Mouse (Mus musculus) forebrain, embryonic 10.5 days (tissue): ENCODE data around the gene Ttc9. TPM values are rescaled to one million over a fixed set of nuclear protein-coding genes. Genes with fewer than 3 reads are reported as not detected.

Experiments used
- DNase-seq: peaks from one replicate; pipeline ENCODE4 v3.0.0-alpha.2; 2017; ENCODE audit warnings: low spot score; ENCODE audit errors: extremely low spot score
- H3K27ac ChIP-seq: fragments of 300-500 bp; sonication (generic); 2 replicates; pipeline ENCODE4 v1.5.1; 2016; ENCODE audit warnings: mild to moderate bottlenecking
- H3K27me3 ChIP-seq: fragments of 300-500 bp; sonication (generic); 2 replicates; pipeline ENCODE4 v1.6.1; 2016; ENCODE audit warnings: mild to moderate bottlenecking; ENCODE audit not compliant: poor library complexity, severe bottlenecking
- H3K36me3 ChIP-seq: fragments of 300-500 bp; sonication (generic); replicated peaks from 2 replicates; pipeline ENCODE4 v1.6.1; 2016; ENCODE audit warnings: mild to moderate bottlenecking, moderate library complexity
- H3K4me1 ChIP-seq: fragments of 300-500 bp; sonication (generic); 2 replicates; pipeline ENCODE4 v1.6.1; 2016
- H3K4me3 ChIP-seq: fragments of 300-500 bp; sonication (generic); 2 replicates; pipeline ENCODE4 v1.5.1; 2016; ENCODE audit warnings: mild to moderate bottlenecking, moderate library complexity
- H3K9me3 ChIP-seq: fragments of 300-500 bp; sonication (generic); 2 replicates; pipeline ENCODE4 v1.6.1; 2016; ENCODE audit warnings: mild to moderate bottlenecking, moderate library complexity
- WGBS: fragments of 180-500 bp; shearing (Covaris S2); methylation state at CpG from one replicate; pipeline ENCODE4 v1.1.7; 2016; 5-methylcytosine and 5-hydroxymethylcytosine counted together
- polyA plus RNA-seq: library from polyadenylated mRNA; unstranded; fragments of >200 nt; fragmentation: Nextera tagmentation; extraction: Ambion mirVana; gene quantifications from 2 replicates; pipeline ENCODE4 v1.2.1, GENCODE M21; 2016

Gene Ttc9
- polyA plus RNA-seq, 1 experiment from 2014 or later, result 3.5 TPM

DNA sequence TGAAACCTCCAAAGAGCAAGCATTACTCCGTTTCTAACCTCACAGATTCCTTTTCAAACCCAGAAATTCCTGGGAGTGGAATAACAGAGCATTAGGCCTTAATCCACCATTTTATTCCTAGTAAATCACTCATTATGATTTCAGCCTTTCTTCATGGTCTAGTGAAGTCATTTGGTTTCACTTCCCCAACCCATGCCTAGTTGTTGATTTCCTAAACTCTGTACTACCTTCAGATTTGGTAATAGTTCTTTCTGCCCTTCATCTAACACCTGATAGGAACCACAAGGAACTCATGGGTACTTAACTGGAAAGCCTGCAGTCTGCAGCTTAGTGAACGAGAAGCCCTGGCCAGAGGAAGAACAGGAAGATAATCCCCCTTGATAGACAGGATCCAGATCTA is 44.5 kb downstream of the Ttc9 start:
- Histone ChIP-seq H3K4me3 (no peak overlapping the region), H3K4me1 (peaks cover 27% of the 10 kb centered on the region), H3K9me3 (no peaks in the 10 kb centered on the region), H3K27me3 (no peaks in the 10 kb centered on the region), H3K27ac (no peak overlapping the region), H3K36me3 (no peaks in the 10 kb centered on the region)
- WGBS, result 28% methylated on average over 2 of the region's 2 CpGs
- no peak for DNase-seq

DNA sequence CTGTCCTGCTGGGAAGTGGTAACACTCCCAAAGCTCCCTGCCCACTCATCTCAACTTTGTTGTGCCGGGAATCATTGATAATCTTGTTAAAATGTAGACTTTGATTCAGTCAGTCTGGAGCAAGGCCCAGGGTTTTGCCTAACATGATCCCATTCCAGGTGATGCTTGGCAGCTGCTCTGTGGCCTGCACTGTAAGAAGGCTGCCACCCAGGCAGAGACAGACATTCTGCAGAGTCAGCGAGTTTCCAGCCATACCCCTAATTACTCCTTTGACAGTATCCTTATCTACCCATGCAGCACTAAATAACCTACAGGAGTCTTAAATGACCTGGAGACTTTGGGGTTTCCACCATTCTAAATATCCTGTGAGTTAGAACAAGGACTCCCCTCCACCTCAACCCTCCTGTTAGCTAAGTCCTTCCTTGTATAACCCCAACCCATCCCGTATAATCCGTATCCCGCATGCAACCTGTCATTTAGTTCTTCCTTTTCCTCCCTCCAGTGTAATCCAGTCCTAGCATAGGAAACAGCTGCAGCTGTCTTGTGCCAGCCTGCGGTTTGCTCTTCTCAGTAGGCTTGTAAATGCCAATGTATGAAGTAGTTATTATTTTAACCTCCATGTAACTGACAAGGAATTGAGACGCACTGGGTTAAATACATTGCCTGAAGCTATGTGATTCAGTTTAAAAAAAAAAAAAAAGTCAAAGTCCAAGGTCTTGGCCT is 48.9 kb downstream of the Ttc9 start:
- Histone ChIP-seq H3K4me1 (peaks cover 41% of the 10 kb centered on the region), H3K36me3 (no peaks in the 10 kb centered on the region), H3K27me3 (peaks cover 24% of the 10 kb centered on the region), H3K9me3 (no peaks in the 10 kb centered on the region), H3K27ac (no peak overlapping the region), H3K4me3 (no peak overlapping the region)
- no peak for DNase-seq
- WGBS, result 75% methylated on average over 7 of the region's 7 CpGs

DNA sequence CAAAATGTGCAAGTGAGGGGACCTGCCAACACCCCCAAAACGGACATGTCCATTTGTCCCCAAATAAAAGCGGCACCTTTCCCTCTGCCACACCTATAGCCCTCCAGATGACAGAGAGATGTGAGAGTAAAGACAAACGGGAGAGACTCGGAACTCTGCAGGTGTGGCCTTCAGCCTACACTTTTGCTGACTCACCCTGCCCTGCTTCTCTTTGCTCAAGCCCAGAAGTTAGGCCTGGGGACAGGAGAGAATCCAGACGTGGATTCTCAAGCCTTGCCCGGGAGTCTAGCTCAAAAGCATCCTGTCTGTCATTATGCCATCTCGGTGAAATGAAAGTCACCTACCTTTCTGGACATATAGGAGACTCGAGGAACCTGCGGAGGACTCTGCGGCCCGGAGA is 52.3 kb downstream of the Ttc9 start:
- Histone ChIP-seq H3K9me3 (no peaks in the 10 kb centered on the region), H3K36me3 (no peaks in the 10 kb centered on the region), H3K4me3 (no peak overlapping the region), H3K4me1 (peaks cover 51% of the 10 kb centered on the region), H3K27ac (no peak overlapping the region), H3K27me3 (peaks cover 47% of the 10 kb centered on the region)
- 77% methylated on average over 11 of the region's 11 CpGs for WGBS
- no peak for DNase-seq

DNA sequence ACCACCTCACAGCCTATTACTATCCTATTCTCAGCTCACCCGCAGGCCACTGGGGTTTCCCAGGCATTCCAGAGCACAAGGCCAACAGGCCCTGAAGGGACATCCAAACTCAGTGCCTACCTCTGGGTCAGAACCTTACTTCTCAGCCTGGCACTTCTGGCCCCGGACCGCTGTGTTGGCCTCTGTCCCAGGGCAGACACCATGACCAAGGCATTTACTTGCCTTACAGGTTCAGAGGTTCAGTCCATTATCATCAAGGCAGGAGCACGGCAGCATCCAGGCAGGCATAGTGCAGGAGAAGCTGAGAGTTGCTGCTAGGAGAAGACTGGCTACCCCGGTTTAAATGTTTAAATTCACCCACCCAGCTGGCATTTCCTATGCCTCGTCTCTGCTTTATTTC is 53.0 kb downstream of the Ttc9 start:
- Histone ChIP-seq H3K9me3 (no peaks in the 10 kb centered on the region), H3K4me1 (peaks cover 58% of the 10 kb centered on the region), H3K4me3 (no peak overlapping the region), H3K27ac (0 out of 2 replicates have a peak overlapping the region, but pooled peaks have one; percentile 20), H3K36me3 (no peaks in the 10 kb centered on the region), H3K27me3 (peaks cover 50% of the 10 kb centered on the region)
- DNase-seq, result no peak
- 85% methylated on average over 6 of the region's 6 CpGs for WGBS

DNA sequence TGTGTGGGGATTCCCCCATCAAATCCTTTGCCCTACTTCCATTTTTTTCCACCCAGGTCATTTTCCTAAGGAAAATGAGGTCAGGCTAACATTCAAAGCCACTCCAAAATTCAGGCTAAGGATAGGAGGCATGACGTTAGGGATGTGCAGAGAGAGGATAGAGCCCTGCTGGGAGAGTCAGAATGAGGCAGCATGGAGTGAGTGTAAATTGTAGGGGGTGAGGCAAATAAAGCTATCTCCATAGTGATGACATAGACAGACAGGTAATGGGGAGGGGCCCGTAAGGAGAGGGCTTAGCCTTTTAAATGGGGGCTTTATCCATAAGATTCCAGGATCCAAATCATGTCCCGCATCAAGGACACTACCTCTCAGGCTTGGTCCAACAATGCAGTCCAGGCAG is 54.9 kb downstream of the Ttc9 start:
- DNase-seq, result no peak
- Histone ChIP-seq H3K4me1 (peaks cover 69% of the 10 kb centered on the region), H3K36me3 (no peaks in the 10 kb centered on the region), H3K27ac (peak overlapping the region; percentile 51), H3K27me3 (peaks cover 50% of the 10 kb centered on the region), H3K4me3 (peak overlapping the region; percentile 18; the same call in 1 of the 2 replicates), H3K9me3 (no peaks in the 10 kb centered on the region)
- WGBS, result 24% methylated on average over 3 of the region's 3 CpGs

DNA sequence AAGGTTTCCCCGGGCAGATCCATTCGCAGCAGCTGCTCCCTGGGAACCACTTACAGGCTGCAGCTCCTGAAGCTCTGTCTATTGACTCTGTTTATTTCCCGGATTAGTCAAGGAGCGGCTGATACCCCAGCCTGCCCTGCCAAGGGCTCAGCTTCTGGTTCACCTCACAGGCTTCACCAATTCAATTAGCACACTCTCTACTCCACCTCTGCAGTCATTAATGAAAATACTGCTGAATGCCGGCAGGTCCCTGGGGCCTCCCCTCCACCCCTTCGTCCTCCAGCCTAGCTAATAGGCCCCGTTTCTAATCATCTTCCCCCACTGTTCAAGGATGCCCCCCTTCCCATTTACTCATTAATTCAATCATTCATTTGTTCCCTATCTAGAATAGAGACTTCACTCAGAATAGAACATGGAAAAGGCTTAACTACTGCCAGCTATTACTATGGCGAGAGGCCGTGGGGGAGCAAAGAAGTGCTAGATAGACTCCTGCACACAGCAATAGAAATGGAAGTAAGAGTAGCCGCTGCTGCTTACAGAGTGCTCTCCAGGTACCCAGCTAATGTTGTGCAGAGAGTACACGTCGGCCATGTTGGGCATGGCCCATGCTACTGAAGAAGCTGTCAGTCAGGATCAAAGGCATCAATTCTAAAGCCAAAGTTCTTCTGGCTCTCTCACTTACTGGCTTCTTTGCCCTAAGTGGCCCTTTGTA is 55.5 kb downstream of the Ttc9 start:
- H3K27ac ChIP-seq, result peak overlapping the region; percentile 58

DNA sequence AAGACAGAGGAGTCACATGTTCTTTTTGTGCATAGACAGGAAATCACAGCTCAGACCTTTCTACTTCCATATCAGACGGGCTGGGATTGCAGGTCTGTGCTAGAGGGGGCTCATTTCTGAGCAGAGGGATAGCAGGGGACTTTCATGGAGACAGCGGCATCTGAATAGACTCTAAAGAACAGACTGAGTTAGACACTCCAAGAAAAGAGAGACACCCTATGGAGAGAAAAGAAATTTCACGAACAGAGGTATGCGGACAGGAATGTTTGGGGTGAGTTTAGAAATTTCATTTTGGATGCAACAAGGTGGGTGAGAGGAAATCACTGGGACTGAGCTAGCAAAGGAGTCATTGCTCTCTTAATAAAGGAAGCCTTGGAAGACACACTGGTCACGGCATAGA is 56.8 kb downstream of the Ttc9 start:
- 90% methylated on average over 5 of the region's 5 CpGs for WGBS
- DNase-seq, result no peak
- peaks cover 42% of the 10 kb centered on the region for H3K27me3 ChIP-seq

More for the DNA sequence above, 55.5 kb downstream of the Ttc9 start:
- no peaks in the 10 kb centered on the region for H3K9me3 ChIP-seq
- H3K4me3 ChIP-seq, result peak overlapping the region; percentile 18; the same call in 1 of the 2 replicates
- H3K36me3 ChIP-seq, result no peaks in the 10 kb centered on the region
- peaks cover 73% of the 10 kb centered on the region for H3K4me1 ChIP-seq
- peak; percentile 60 for DNase-seq
- H3K27me3 ChIP-seq, result peaks cover 44% of the 10 kb centered on the region
- WGBS, result 16% methylated on average over 12 of the region's 12 CpGs

DNA sequence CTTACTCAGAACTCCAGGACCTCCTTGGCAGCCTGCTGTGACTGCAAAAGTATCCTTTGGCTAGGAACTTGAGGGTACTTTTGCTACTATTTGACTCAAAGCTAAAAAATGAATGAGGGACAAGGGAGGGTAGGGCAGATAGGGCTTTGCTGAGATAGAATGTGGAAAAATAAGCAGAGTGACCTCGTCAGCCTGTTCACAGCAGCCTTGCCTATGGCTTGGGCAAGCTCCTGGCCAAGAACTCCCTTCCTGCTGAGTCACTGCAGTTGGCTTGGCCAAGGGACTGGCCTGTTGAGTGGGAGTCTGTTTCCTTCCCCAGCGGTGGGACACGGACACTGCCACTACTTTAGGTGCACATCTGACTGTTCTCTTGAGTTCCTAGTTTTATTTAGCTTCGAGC is 57.5 kb downstream of the Ttc9 start:
- peaks cover 37% of the 10 kb centered on the region; the same call in 1 of the 2 replicates for H3K27me3 ChIP-seq
- H3K27ac ChIP-seq, result no peak overlapping the region
- no peak for DNase-seq
- peaks cover 71% of the 10 kb centered on the region for H3K4me1 ChIP-seq
- H3K4me3 ChIP-seq, result no peak overlapping the region
- WGBS, result 82% methylated on average over 4 of the region's 4 CpGs
- no peaks in the 10 kb centered on the region for H3K36me3 ChIP-seq
- no peaks in the 10 kb centered on the region for H3K9me3 ChIP-seq

More for the DNA sequence above, 56.8 kb downstream of the Ttc9 start:
- Histone ChIP-seq H3K9me3 (no peaks in the 10 kb centered on the region), H3K4me1 (peaks cover 71% of the 10 kb centered on the region), H3K36me3 (no peaks in the 10 kb centered on the region), H3K27ac (no peak overlapping the region), H3K4me3 (no peak overlapping the region)

DNA sequence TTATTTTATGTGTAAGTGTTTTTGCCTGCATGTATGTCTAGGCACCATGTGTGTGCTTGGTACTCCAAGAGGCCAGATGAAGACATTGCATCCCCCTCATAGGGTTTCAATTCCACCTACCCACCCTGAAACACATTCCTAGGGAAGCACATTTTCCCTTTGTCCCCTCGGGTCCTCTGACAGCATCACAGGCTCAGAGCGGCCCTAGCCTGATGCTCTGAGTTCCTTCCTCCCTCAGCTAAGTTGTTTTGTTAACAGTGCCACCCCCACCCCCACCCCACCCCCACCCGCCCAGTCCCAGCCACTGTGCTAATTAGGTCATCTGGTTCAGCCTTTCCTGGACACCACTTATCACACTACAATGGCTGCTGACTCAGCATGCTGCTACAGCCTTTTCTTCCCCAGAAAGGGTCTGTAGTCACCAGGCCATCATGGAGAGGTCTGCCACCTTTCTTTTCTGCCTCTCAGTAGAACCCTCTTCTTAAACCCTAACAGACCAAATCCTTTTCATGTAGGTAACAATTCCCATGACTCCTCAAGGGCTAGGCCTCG is 58.5 kb downstream of the Ttc9 start:
- H3K9me3 ChIP-seq, result no peaks in the 10 kb centered on the region
- no peak overlapping the region for H3K4me3 ChIP-seq
- no peaks in the 10 kb centered on the region for H3K36me3 ChIP-seq
- WGBS, result 26% methylated on average over 4 of the region's 4 CpGs
- H3K27me3 ChIP-seq, result peaks cover 30% of the 10 kb centered on the region; the same call in 1 of the 2 replicates
- H3K27ac ChIP-seq, result peak overlapping the region; percentile 69
- peaks cover 63% of the 10 kb centered on the region for H3K4me1 ChIP-seq
- no peak for DNase-seq

DNA sequence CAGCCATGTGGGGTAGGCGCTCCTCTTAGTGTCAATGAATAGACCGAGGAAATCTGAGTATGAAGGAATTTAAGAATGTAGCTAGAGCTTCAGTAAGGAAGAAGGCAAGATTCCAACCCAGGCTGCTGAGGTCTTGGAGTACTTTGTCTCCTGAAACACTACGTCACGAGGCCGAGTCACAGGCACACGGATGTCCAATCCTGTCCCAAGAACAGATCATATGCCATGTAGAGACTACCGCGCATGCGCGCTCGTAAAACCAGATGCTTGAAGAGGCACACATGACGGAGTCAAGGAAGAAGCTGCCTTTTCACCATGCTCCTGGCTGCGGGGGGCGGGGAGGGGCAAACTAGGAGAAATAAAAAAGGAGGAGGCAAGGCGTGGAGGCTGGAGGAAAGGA is 59.1 kb downstream of the Ttc9 start:
- H3K27ac ChIP-seq, result peak overlapping the region; percentile 69
- WGBS, result 89% methylated on average over 15 of the region's 15 CpGs
- H3K36me3 ChIP-seq, result no peaks in the 10 kb centered on the region
- DNase-seq, result no peak
- H3K4me1 ChIP-seq, result peaks cover 58% of the 10 kb centered on the region
- peaks cover 24% of the 10 kb centered on the region; the same call in 1 of the 2 replicates for H3K27me3 ChIP-seq
- no peak overlapping the region for H3K4me3 ChIP-seq
- no peaks in the 10 kb centered on the region for H3K9me3 ChIP-seq

DNA sequence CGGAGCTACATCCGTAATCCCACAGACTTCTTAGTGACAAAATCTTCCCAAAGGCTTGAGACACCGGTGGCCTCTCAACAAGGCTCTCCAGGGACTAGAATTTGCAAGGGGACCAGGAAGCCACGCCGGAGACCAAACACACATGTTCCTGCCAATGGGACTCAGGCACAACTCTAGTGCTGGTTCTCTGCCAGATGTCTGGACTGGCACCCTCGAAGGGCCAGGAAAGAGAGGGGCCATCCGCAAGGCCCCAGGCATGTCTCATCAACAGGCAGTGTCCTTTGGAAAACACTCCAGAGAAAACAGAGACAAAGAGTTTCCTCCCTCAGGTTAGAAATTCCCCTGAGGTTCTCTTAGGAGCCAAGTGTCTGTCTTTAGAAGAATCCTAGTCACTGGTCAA is 59.7 kb downstream of the Ttc9 start:
- peaks cover 18% of the 10 kb centered on the region; the same call in 1 of the 2 replicates for H3K27me3 ChIP-seq
- H3K36me3 ChIP-seq, result no peaks in the 10 kb centered on the region
- no peak overlapping the region for H3K4me3 ChIP-seq
- WGBS, result 88% methylated on average over 7 of the region's 7 CpGs
- H3K9me3 ChIP-seq, result no peaks in the 10 kb centered on the region
- peak overlapping the region; percentile 69 for H3K27ac ChIP-seq
- H3K4me1 ChIP-seq, result peaks cover 52% of the 10 kb centered on the region
- no peak for DNase-seq

DNA sequence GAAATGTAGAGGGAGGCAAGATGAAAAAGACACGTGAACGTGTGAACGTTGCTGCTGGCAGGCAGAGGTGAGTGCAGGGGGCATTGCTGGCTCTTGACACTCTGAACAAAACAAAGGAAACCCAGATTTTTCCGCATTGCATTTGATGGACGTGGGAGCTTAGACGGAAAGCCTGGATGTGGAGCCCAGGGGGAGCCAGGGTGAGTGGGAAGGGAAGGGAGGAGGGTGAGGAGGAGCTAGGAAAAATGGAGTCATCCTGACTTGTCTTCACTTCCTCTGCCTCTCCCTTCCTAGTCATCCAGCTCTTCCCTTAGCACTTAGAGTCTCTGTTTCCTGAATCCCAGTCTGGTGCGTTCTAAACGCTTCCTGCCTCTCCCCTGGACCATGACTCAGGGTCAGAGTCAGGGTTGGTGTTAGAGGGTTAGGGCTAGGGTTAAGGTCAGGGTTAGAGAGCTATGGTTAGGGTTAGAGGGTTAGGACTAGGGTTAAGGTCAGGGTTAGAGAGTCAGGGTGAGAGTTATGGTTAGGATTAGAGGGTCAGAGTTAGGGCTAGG is 60.2 kb downstream of the Ttc9 start:
- H3K27me3 ChIP-seq, result peaks cover 15% of the 10 kb centered on the region; the same call in 1 of the 2 replicates
- DNase-seq, result no peak
- H3K4me3 ChIP-seq, result no peak overlapping the region
- H3K4me1 ChIP-seq, result peaks cover 47% of the 10 kb centered on the region
- no peaks in the 10 kb centered on the region for H3K9me3 ChIP-seq
- WGBS, result 61% methylated on average over 8 of the region's 8 CpGs
- no peaks in the 10 kb centered on the region for H3K36me3 ChIP-seq
- 0 out of 2 replicates have a peak overlapping the region, but pooled peaks have one; percentile 15 for H3K27ac ChIP-seq
